Mouse (Mus musculus): ENCODE data around the gene Tmem117.

The Tmem117 gene

GRCm38 (mm10) chr15:94770832-94771578, 142.0 kb downstream of the Tmem117 start:
- DNase-seq (ENCODE audit: low spot score): no peak

GRCm38 (mm10) chr15:94771691-94772090, 142.7 kb downstream of the Tmem117 start:
- no peak for DNase-seq (ENCODE audit: low spot score)

GRCm38 (mm10) chr15:94776119-94777069, 147.4 kb downstream of the Tmem117 start:
- no peak for DNase-seq (ENCODE audit: low spot score)

GRCm38 (mm10) chr15:94781556-94781955, 152.5 kb downstream of the Tmem117 start:
- no peak for DNase-seq (ENCODE audit: low spot score)

DNA sequence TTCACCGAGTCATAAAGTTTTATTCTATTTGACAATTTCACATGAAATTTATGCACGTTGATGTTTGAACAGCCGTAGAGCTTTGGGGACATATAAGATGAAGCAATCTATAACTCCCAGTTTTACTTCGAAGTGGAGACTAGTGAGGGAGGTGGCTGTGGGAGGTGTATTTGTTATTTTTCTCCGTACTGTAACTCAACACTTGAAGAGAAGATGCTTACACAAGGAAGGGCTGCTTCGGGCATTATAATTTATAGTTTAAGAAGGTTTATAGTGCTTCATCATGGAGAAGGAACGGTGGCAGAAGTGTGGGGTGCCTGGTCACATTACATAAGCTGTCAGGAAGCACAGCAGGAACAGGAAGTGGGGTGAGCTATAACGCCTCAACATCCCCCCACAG, 164.4 kb downstream of the Tmem117 start:
- no peak for DNase-seq (ENCODE audit: low spot score)

- no peak for DNase-seq (ENCODE audit: low spot score)
Measured at GRCm38 (mm10) chr15:94795484-94795883, 166.5 kb downstream of the Tmem117 start.

DNA sequence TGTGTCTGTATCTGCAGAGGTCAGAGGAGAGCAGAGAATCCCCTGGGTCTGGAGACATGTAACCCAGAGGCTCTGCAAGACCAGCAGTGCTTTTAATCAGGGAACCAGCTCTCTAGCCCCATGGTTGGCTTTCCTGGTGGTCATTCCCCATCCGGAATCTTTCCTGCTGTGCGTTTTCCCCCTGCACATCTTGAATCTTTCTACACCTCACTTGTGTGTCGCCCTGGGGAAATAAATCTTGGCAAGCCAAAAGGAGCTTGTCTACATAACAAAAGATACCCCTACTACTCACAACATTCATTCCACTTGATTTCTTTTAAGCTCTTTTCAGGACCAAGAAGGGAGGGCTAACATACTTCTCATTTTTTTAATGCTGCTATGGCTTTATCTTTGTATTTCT, 169.2 kb downstream of the Tmem117 start:
- no peak for DNase-seq (ENCODE audit: low spot score)

GRCm38 (mm10) chr15:94801462-94801861, 172.4 kb downstream of the Tmem117 start:
- DNase-seq (ENCODE audit: low spot score): no peak

- no peak for DNase-seq (ENCODE audit: low spot score)
Measured at GRCm38 (mm10) chr15:94802820-94803219, 173.8 kb downstream of the Tmem117 start.

- DNase-seq (ENCODE audit: low spot score): no peak
Measured at GRCm38 (mm10) chr15:94803624-94804342, 174.8 kb downstream of the Tmem117 start.

DNA sequence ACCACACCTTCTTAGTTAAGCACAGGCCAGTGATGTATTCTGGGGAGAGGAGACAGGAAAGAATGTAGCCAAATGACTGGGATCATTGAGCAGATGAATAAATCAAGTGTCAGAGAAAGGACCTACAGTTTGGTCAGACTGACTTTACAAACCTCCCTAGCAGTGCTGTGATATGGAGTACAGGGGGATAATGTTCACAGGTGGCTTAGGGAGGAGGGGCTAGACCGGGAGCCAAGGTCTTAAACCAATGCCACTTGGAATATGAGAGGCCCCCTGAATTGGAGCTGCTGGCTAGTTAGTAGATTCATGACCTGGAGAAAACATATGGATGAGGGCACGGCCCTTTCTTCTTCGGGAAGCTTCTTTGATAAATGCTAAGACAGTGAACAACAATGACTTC, 177.0 kb downstream of the Tmem117 start:
- DNase-seq (ENCODE audit: low spot score): no peak

GRCm38 (mm10) chr15:94811550-94811949, 182.5 kb downstream of the Tmem117 start:
- no peak for DNase-seq (ENCODE audit: low spot score)

DNA sequence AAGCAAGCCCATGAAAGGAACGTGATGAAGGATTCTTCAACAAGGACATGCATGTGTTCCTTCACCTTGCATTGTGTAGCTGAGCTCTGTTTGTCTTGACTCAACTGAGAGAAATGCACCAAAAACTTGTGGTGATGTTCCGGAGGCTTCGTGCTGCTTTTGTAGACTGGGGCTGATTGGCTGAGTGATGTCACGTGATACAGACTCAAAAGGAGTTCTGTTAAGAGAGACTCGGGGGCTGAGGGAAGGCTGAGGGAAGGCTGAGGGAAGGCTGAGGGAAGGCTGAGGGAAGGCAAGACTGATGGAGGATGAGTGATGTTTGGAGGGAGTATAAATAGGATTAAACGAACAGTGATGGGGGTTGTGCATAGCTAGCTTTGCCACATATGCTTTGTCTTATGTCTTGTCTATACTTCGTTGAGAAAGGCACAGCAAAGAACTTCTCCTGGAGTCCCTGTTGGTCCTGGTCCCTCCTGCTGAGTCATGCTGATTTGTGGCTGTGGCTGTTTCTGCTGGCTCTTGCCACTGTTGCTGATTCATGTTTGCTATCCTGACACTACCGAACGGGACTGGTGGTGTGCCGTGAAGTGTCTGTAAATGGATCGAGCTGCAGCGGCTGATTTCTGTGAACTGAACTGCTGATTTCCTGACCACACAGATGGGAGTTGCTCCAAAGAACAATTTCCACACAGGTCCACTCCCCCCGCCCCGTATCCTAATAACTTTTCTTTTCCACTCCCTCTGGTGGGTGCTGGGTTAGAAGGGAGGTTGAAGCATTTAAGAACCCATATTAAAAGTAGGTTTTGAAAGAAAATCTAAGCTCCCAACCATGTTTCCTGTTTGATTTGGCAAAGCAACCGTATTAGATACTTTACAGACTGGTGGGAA, 185.4 kb downstream of the Tmem117 start:
- no peak for DNase-seq (ENCODE audit: low spot score)

GRCm38 (mm10) chr15:94835634-94836033, 206.6 kb downstream of the Tmem117 start:
- no peak for DNase-seq (ENCODE audit: low spot score)

DNA sequence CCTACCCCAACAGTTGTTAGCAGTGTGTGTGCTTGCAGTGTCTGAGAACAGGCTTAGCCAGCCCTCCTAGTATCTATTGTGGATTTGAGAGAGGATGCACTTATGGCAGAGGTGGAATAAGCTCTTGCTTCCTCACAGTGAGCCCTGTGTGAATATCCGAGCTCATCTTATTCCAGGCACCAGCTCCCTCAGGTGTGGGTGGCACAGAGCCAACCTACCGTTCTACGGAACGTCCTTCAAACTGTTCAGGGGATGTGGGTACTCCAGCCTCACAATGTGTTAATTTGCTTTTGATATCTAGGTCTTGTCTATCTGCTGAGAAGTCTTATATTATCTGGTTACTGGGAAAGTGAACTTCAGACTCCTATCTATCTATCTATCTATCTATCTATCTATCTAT, 209.6 kb downstream of the Tmem117 start:
- no peak for DNase-seq (ENCODE audit: low spot score)

DNA sequence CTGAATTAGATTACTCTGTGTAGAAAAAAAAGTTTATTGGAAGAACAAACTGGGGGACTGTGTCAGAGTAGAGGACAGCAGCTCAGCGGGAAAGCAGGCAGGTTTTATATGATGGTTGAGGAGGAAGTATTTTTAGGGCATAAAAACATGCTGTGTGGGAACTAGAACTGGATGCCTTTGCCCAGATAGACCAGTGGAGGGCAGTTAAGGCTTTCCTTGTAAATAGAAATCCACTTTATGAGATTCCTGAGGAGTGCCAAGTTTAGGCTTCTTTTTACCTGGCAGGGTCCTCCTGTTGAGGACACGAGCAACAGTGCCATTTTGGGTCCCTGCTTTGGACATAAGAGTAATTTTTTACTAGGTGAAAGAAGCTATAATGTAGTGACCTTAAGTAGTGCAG, 218.5 kb downstream of the Tmem117 start:
- DNase-seq (ENCODE audit: low spot score): no peak

DNA sequence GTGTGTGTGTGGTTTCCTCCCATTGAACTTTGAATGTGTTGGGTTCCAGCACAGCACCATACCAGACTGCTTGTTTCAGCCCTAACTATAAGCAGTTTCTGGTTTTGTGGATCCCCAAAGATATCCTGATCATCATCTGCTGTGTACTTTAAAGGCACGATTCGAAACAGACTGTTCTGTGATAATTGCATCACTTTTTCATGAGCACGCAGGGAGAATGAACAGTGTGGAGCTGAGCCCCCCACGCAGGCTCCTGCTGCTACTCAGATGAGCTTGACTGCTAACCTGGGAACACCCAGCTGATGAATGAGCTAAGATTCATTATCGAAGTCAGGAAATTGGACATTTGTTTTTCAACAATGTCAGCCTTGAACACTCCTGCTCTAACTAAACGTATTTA, 230.6 kb downstream of the Tmem117 start:
- DNase-seq (ENCODE audit: low spot score): no peak

DNA sequence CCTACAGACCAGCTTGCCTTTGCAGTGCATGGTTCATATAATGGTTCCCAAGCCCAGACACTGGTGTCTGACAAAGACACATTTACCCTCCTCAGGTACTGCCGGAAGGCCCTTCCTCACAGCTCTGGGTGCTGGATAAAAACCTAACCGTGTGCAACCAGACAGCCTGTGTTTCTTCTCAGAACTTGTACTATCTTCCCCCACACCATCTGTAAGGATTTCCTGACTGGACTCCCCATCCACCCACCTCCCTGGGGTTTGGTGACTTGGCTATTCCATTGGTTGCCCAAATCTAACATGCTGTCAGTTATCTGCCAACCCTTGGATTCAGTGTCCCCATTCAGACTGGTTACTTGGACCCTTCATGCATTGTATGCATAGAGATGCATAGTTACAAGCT, 232.1 kb downstream of the Tmem117 start:
- DNase-seq (ENCODE audit: low spot score): no peak

DNA sequence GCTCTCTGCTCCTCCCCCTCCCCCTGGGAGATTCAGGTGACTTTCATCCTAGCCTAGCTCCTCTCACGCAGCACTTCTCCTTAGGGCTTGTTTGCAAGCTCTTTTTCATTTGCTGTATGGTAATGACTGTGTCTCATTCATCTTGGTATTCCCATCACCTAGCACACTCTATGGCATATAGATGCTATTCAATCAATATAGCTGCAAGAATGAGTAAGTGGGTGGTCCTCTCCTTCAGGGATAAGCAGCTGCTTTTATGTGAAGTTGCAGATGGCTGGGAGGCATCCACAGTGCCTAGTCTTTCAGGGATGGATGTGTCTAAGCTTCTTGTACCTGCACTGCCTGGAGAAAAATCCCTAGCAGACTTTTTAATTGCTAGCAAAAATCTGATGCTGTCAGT, 235.1 kb downstream of the Tmem117 start:
- DNase-seq (ENCODE audit: low spot score): no peak

DNA sequence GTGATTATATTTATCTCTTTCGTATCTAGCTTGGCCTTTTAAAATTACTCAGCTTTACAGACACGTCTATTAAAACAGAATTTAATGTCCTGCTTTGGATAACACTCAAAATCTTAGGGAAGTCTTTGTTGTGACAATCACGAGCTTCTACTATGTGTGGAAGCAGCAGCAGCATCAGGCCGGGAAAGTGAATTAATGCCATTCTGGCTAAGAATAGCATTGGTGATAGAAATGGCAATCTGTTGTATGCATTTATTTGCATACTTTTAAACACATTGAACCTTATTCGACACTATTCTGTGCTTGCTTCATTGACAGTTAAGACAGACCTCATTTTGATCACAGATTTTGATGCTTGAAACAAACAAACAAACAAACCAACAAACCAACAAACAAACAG, 239.3 kb downstream of the Tmem117 start:
- DNase-seq (ENCODE audit: low spot score): no peak

- no peak for DNase-seq (ENCODE audit: low spot score)
Measured at GRCm38 (mm10) chr15:94885026-94885425, 256.0 kb downstream of the Tmem117 start.
